Mouse (Mus musculus) myocyte (in vitro differentiated cells): Measurements from ENCODE around the gene Prickle4. TPM values are rescaled to one million over a fixed set of nuclear protein-coding genes. Genes with fewer than 3 reads are reported as not detected.

ENCODE experiments used
- H3K27me3 ChIP-seq: one replicate; pipeline ENCODE4 v1.6.1; 2011; ENCODE audit not compliant: control insufficient read depth, insufficient read depth, insufficient read length
- H3K36me3 ChIP-seq: one replicate; pipeline ENCODE4 v1.6.1; 2011; ENCODE audit not compliant: control insufficient read depth, insufficient read depth
- H3K4me2 ChIP-seq: one replicate; pipeline ENCODE4 v1.6.1; 2011; ENCODE audit warnings: low read depth, control low read depth
- H3K4me3 ChIP-seq: one replicate; pipeline ENCODE4 v1.5.1; 2011; ENCODE audit warnings: mild to moderate bottlenecking, control low read depth, moderate library complexity
- H3K79me2 ChIP-seq: one replicate; pipeline ENCODE4 v1.6.1; 2011; ENCODE audit not compliant: control insufficient read depth, insufficient read depth
- H3ac ChIP-seq: one replicate; pipeline ENCODE4 v1.6.1; 2011; ENCODE audit not compliant: control insufficient read depth, insufficient read length
- CEBPB ChIP-seq: IDR thresholded peaks from 2 replicates; pipeline ENCODE4 v1.6.1; 2011; ENCODE audit warnings: mild to moderate bottlenecking, moderate library complexity; ENCODE audit not compliant: poor library complexity, insufficient read depth, severe bottlenecking
- E2F4 ChIP-seq: IDR thresholded peaks from one replicate; pipeline ENCODE4 v1.6.1; 2011; ENCODE audit warnings: mild to moderate bottlenecking, control low read depth, moderate library complexity; ENCODE audit not compliant: insufficient read depth
- MAX ChIP-seq: IDR thresholded peaks from one replicate; pipeline ENCODE4 v1.6.1; 2011; ENCODE audit warnings: low read depth, mild to moderate bottlenecking, control low read depth
- MYOD1 ChIP-seq, 3 experiments: IDR thresholded peaks; one replicate each; pipeline ENCODE4 v1.6.1; 2011; ENCODE audit warnings: control low read depth in 2 of 3, low read depth in 2 of 3, mild to moderate bottlenecking in 2 of 3, moderate library complexity in 1 of 3; ENCODE audit not compliant: insufficient read length in 2 of 3, control insufficient read depth in 1 of 3
- MYOG ChIP-seq, 3 experiments: IDR thresholded peaks; one replicate each; pipeline ENCODE4 v1.6.1; 2011; ENCODE audit warnings: control low read depth in 2 of 3, low read depth in 2 of 3, mild to moderate bottlenecking in 2 of 3; ENCODE audit not compliant: insufficient read length in 2 of 3, control insufficient read depth in 1 of 3, insufficient read depth in 1 of 3
- POLR2A ChIP-seq: IDR thresholded peaks from one replicate; pipeline ENCODE4 v1.6.1; 2011; ENCODE audit warnings: low read depth, mild to moderate bottlenecking, control low read depth, moderate library complexity; ENCODE audit not compliant: insufficient read length
- POLR2AphosphoS2 ChIP-seq: IDR thresholded peaks from one replicate; pipeline ENCODE4 v1.6.1; 2011; ENCODE audit warnings: low read depth, control low read depth; ENCODE audit not compliant: insufficient read length
- REST ChIP-seq: IDR thresholded peaks from one replicate; pipeline ENCODE4 v1.6.1; 2011; ENCODE audit warnings: mild to moderate bottlenecking, control low read depth, moderate library complexity; ENCODE audit not compliant: insufficient read depth, insufficient read length
- SRF ChIP-seq: IDR thresholded peaks from one replicate; pipeline ENCODE4 v1.6.1; 2011; ENCODE audit warnings: low read depth; ENCODE audit not compliant: control insufficient read depth, insufficient read length
- TCF12 ChIP-seq: IDR thresholded peaks from one replicate; pipeline ENCODE4 v1.6.1; 2011; ENCODE audit warnings: mild to moderate bottlenecking, control low read depth; ENCODE audit not compliant: poor library complexity, insufficient read depth, severe bottlenecking
- TCF3 ChIP-seq: IDR thresholded peaks from one replicate; pipeline ENCODE4 v1.6.1; 2011; ENCODE audit warnings: low read depth, control low read depth; ENCODE audit not compliant: insufficient read length
- USF1 ChIP-seq: IDR thresholded peaks from one replicate; pipeline ENCODE4 v1.6.1; 2011; ENCODE audit warnings: low read depth, mild to moderate bottlenecking, control low read depth, moderate library complexity
- polyA plus RNA-seq: library from polyadenylated mRNA; unstranded; fragments of >200 nt; fragmentation: generic; extraction: Trizol; gene quantifications from one replicate; pipeline ENCODE4 v1.2.1, GENCODE M21; 2012; ENCODE audit warnings: missing spikeins

Prickle4 gene
- polyA plus RNA-seq, 1 experiment = 0.32 TPM

DNA sequence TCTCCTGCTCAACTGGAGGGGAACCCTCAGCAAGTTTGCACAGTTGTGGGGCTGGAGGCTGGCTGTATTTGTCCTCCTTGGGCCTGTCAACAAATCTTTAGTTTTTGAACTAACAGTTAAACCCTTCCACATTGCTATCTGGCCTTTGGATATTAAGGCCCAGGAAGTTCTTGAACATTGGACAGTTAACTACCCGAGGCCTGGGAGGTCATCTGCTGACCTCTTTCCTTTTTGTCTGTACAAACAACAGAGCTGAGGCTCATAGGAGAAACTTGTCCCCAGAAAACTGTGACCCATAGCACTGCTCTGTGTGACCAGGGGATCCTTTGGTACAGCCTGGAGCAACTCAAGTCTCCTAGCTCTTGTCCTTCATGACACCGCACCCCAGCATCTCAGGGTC lies 4.5 kb upstream of the Prickle4 start:
- no peak overlapping the region for H3K4me3 ChIP-seq
- no peaks in the 10 kb centered on the region for H3K36me3 ChIP-seq
- no peaks in the 10 kb centered on the region for H3K79me2 ChIP-seq
- H3K4me2 ChIP-seq = no peak overlapping the region
- no peaks in the 10 kb centered on the region for H3K27me3 ChIP-seq
- TF ChIP-seq SRF (no peak), POLR2AphosphoS2 (no peak), TCF12 (no peak), POLR2A (no peak), E2F4 (no peak), USF1 (no peak), MAX (no peak)
- no peak overlapping the region for H3ac ChIP-seq

DNA sequence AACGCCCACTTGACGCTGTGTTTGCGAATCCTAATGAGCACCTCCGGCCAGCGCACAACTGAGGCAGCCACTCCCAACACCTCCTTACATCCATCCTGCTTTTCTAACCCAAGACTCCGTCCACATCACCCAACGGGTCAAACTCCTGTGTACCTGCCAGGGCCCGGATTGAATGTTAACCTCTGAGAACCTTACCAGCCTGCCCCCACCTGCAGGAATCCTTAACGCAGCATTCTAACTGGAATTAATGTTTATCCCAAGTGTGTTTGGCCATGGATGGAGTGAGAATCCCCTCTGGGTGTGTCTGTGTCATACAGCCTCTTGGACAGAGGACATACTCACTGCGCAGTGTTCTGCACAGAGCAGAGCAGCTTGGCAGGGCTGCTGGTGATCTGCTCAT lies 3.6 kb upstream of the Prickle4 start:
- Histone ChIP-seq H3K4me3 (no peak overlapping the region), H3K36me3 (no peaks in the 10 kb centered on the region), H3ac (no peak overlapping the region), H3K79me2 (no peaks in the 10 kb centered on the region), H3K4me2 (no peak overlapping the region), H3K27me3 (no peaks in the 10 kb centered on the region)
- no peak for TF ChIP-seq TCF3

- Histone ChIP-seq H3K79me2 (no peaks in the 10 kb centered on the region), H3ac (peak overlapping the region; percentile 45), H3K27me3 (no peaks in the 10 kb centered on the region), H3K36me3 (no peaks in the 10 kb centered on the region), H3K4me3 (peak overlapping the region; percentile 34), H3K4me2 (peak overlapping the region; percentile 73)
- TF ChIP-seq POLR2A (no peak), REST (no peak)
Observed at GRCm38 (mm10) chr17:47695337-47695710, 788 bp upstream of the Prickle4 start.

DNA sequence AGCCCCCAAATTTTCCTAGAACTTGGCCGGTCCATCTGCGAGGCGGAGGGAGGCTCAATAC lies 264 bp downstream of the Prickle4 start, which contains the start of gene Gm21981:
TSS of gene Gm21981 (minus strand) at position 14 of the 61 bp plus-strand sequence.
- Histone ChIP-seq H3ac (peak within 1 kb of the TSS; percentile 45), H3K27me3 (no peaks in the 10 kb centered on the region), H3K36me3 (no peaks in the 10 kb centered on the region), H3K4me2 (peak within 1 kb of the TSS; percentile 93), H3K4me3 (peak within 1 kb of the TSS; percentile 34), H3K79me2 (no peaks in the 10 kb centered on the region)
- TF ChIP-seq MYOD1 (IDR thresholded peaks at IDR 0.05; ENCODE audit: control insufficient read depth in 1 of 3, insufficient read length in 2 of 3, low read depth in 2 of 3) (no peak), POLR2A (no peak), TCF12 (no peak), MAX (no peak), TCF3 (no peak), MYOG (IDR thresholded peaks at IDR 0.05; ENCODE audit: control insufficient read depth in 1 of 3, insufficient read depth in 1 of 3, insufficient read length in 2 of 3, low read depth in 2 of 3) (no peak), E2F4 (no peak), POLR2AphosphoS2 (no peak), SRF (no peak), CEBPB (no peak)

- peak overlapping the region; percentile 34 for H3K4me3 ChIP-seq
- H3K36me3 ChIP-seq = no peaks in the 10 kb centered on the region
- TF ChIP-seq TCF3 (no peak), MAX (no peak)
- no peaks in the 10 kb centered on the region for H3K27me3 ChIP-seq
- no peaks in the 10 kb centered on the region for H3K79me2 ChIP-seq
- peak overlapping the region; percentile 93 for H3K4me2 ChIP-seq
- H3ac ChIP-seq = peak overlapping the region; percentile 45
Observed at GRCm38 (mm10) chr17:47693671-47694441, 680 bp downstream of the Prickle4 start.

GRCm38 (mm10) chr17:47691650-47692049 lies 2.9 kb downstream of the Prickle4 start:
- H3K4me2 ChIP-seq = no peak overlapping the region
- no peak for TF ChIP-seq POLR2AphosphoS2
- TF ChIP-seq POLR2A = no peak
- TF ChIP-seq USF1 = no peak
- no peak for TF ChIP-seq MYOD1 (IDR thresholded peaks at IDR 0.05; ENCODE audit: control insufficient read depth in 1 of 3, insufficient read length in 2 of 3, low read depth in 2 of 3)
- no peak for TF ChIP-seq TCF12
- TF ChIP-seq TCF3 = no peak
- TF ChIP-seq E2F4 = no peak
- TF ChIP-seq REST = no peak
- no peak for TF ChIP-seq SRF
- TF ChIP-seq MYOG (IDR thresholded peaks at IDR 0.05; ENCODE audit: control insufficient read depth in 1 of 3, insufficient read depth in 1 of 3, insufficient read length in 2 of 3, low read depth in 2 of 3) = no peak
- no peak for TF ChIP-seq CEBPB
- TF ChIP-seq MAX = no peak
- no peak overlapping the region for H3ac ChIP-seq
- no peaks in the 10 kb centered on the region for H3K36me3 ChIP-seq
- no peak overlapping the region for H3K4me3 ChIP-seq
- peaks cover 12% of the 10 kb centered on the region for H3K79me2 ChIP-seq
- no peaks in the 10 kb centered on the region for H3K27me3 ChIP-seq
